In genomic region chr14:103011782-103012181, GRCm38 (mm10) we compare ENCODE assay signal across 10 mouse cellular contexts. TPM values are rescaled to one million over a fixed set of nuclear protein-coding genes. Genes with fewer than 3 reads are reported as not detected.
A peak's percentile ranks its signal among the peaks of the same experiment; 100 is the strongest.
DNase-seq lines count a peak whose midpoint lies in the region; ATAC-seq and TF ChIP-seq lines count a peak whose summit lies in the region.
"Had no signal": no experiment of that assay in that cellular context is flagged by ENCODE, and none has a peak within 500 bp of the region (broad histone marks: within the 10 kb centered on the region; RNA-seq: fewer than 3 reads in every experiment).

No protein-coding gene starts in this region.

- TF ChIP-seq CTCF in liver, adult 2 months (IDR thresholded peaks at IDR 0.05; ENCODE audit: low read depth, low read length) = peak; percentile 68; the same call in 1 of the 2 replicates

- no peak overlapping the region for H3K9ac ChIP-seq in liver, adult 2 months (ENCODE audit: low read depth, low read length)
- no peak overlapping the region for H3K9ac ChIP-seq in liver, embryonic 11.5 days (ENCODE audit: low read depth, low read length)
- H3K9ac ChIP-seq: neural tube, embryonic 13.5 days had no signal

- peak; percentile 10 for DNase-seq in cerebellum, adult 9-11 months
- DNase-seq in cerebellum, adult 11-12 months = no peak
- DNase-seq in liver, adult 2 months (ENCODE audit: extremely low read depth, low read depth, low spot score) = peak; percentile 17
- DNase-seq in liver, embryonic 11.5 days (ENCODE audit: low spot score) = no peak
- peak; percentile 22 for DNase-seq in T-cell, adult 2 months (ENCODE audit: low spot score)
- peak; percentile 23 to 34 for DNase-seq in heart, postnatal 14 days

- no peak overlapping the region for H3K27ac ChIP-seq in liver, adult 2 months (replicated peaks; ENCODE audit: insufficient read depth, low read depth, low read length)
- H3K27ac ChIP-seq in liver, embryonic 11.5 days (ENCODE audit: low read depth, low read length) = no peak overlapping the region
- H3K27ac ChIP-seq: neural tube, embryonic 13.5 days had no signal

- WGBS in liver, adult 2 months = 27% methylated on average over 5 of the region's 5 CpGs
- WGBS in liver, embryonic 11.5 days = 22% methylated on average over 5 of the region's 5 CpGs

- no peak overlapping the region for H3K4me2 ChIP-seq in liver, embryonic 11.5 days
- H3K4me2 ChIP-seq: neural tube, embryonic 13.5 days had no signal

- no peak for TF ChIP-seq POLR2A in liver, adult 2 months (IDR thresholded peaks at IDR 0.05; ENCODE audit: extremely low read depth, insufficient read depth, low read length)

- no peaks in the 10 kb centered on the region for H3K4me1 ChIP-seq in liver, adult 2 months (ENCODE audit: control insufficient read depth, insufficient read depth, low read length)
- H3K4me1 ChIP-seq in liver, embryonic 11.5 days (replicated peaks; ENCODE audit: control insufficient read depth, insufficient read depth, low read length) = no peaks in the 10 kb centered on the region; the same call in 1 of the 2 replicates
- H3K4me1 ChIP-seq: neural tube, embryonic 13.5 days had no signal

- no peak overlapping the region for H3K4me3 ChIP-seq in liver, adult 2 months (ENCODE audit: insufficient read depth, low read depth, low read length)
- H3K4me3 ChIP-seq in liver, embryonic 11.5 days (ENCODE audit: low read depth, low read length) = no peak overlapping the region
- H3K4me3 ChIP-seq: neural tube, embryonic 13.5 days had no signal

- H3K27me3 ChIP-seq in liver, adult 2 months (ENCODE audit: control insufficient read depth, insufficient read depth, low read length) = no peaks in the 10 kb centered on the region
- H3K27me3 ChIP-seq in liver, embryonic 11.5 days (replicated peaks; ENCODE audit: control insufficient read depth, insufficient read depth, low read length) = no peaks in the 10 kb centered on the region
- H3K27me3 ChIP-seq: neural tube, embryonic 13.5 days had no signal

- no peak for ATAC-seq in liver, embryonic 11.5 days (replicated peaks; ENCODE audit: low FRiP score)
- ATAC-seq in megakaryocyte, adult 5-6 weeks (ENCODE audit: poor library complexity, severe bottlenecking) = peak; percentile 49
- ATAC-seq in erythroid progenitor cell, adult 5-6 weeks (replicated peaks; ENCODE audit: low FRiP score, poor library complexity, severe bottlenecking) = no peak

- H3K36me3 ChIP-seq in liver, adult 2 months (ENCODE audit: control insufficient read depth, insufficient read depth, low read length) = no peaks in the 10 kb centered on the region
- H3K36me3 ChIP-seq in liver, embryonic 11.5 days (ENCODE audit: control insufficient read depth, insufficient read depth, low read length) = no peaks in the 10 kb centered on the region
- H3K36me3 ChIP-seq: neural tube, embryonic 13.5 days had no signal

- no peaks in the 10 kb centered on the region for H3K9me3 ChIP-seq in liver, embryonic 11.5 days (ENCODE audit: control insufficient read depth, low read length)
- H3K9me3 ChIP-seq: neural tube, embryonic 13.5 days had no signal

- intact Hi-C loops in heart, postnatal 14 days (cut with DNase I) = loop anchor here (1.0 to 2.0 kb wide), 2 partner anchors 40 to 525 kb away; no protein-coding TSS in a partner anchor

- H3K79me2 ChIP-seq in liver, adult 2 months (ENCODE audit: control insufficient read depth, insufficient read depth, low read length) = no peaks in the 10 kb centered on the region

RNA-seq across cellular contexts. Expression of gene Kctd12, which starts 29.3 kb away (rescaled TPM):
- 7.2 and 10.4 TPM in 2 replicates for total RNA-seq in liver, adult 2 months (2014; rRNA removed)
- 3.1 and 3.8 TPM in 2 replicates for polyA plus RNA-seq in liver, adult 2 months (2012; rRNA removed)
- 5.8 TPM in 2 replicates for polyA plus RNA-seq in liver, embryonic 11.5 days (2014; fragmentation: Nextera tagmentation; extraction: Ambion mirVana)
- 10 to 100 TPM; 29.7 to 29.8 TPM for total RNA-seq in heart, postnatal 14 days (2021)
- total RNA-seq in megakaryocyte, adult 5-6 weeks (2015) = 460 and 558 TPM in 2 replicates
- 335 and 358 TPM in 2 replicates for total RNA-seq in megakaryocyte, adult 5-6 weeks (2017)
- total RNA-seq in erythroid progenitor cell, adult 5-6 weeks (2015; ENCODE audit: low replicate concordance) = 62.3 and 67.9 TPM in 2 replicates
- 19.2 and 20.5 TPM in 2 replicates for total RNA-seq in erythroid progenitor cell, adult 5-6 weeks (2017; ENCODE audit: low replicate concordance)

RNA-seq across cellular contexts. Expression of gene Acod1, which starts 35.0 kb away (rescaled TPM):
- total RNA-seq in liver, adult 2 months (2014; rRNA removed) = 0.07 and 0.09 TPM in 2 replicates
- polyA plus RNA-seq in liver, adult 2 months (2012; rRNA removed) = 0.07 TPM in 1 of 2 replicates, not detected in the other
- 0.16 and 0.25 TPM in 2 replicates for polyA plus RNA-seq in liver, embryonic 11.5 days (2014; fragmentation: Nextera tagmentation; extraction: Ambion mirVana)
- under 1 TPM in 1 of 2 experiments, not detected in 1; 0.10 TPM for total RNA-seq in heart, postnatal 14 days (2021)
- 1.5 and 1.8 TPM in 2 replicates for total RNA-seq in megakaryocyte, adult 5-6 weeks (2015)
- total RNA-seq in megakaryocyte, adult 5-6 weeks (2017) = 1.8 and 2.0 TPM in 2 replicates
- total RNA-seq in erythroid progenitor cell, adult 5-6 weeks (2015; ENCODE audit: low replicate concordance) = 0.84 TPM in 1 of 2 replicates, not detected in the other
- total RNA-seq in erythroid progenitor cell, adult 5-6 weeks (2017; ENCODE audit: low replicate concordance) = 0.26 TPM in 1 of 2 replicates, not detected in the other
- total RNA-seq: heart, postnatal 36 days had no signal
- polyA plus RNA-seq: neural tube, embryonic 13.5 days had no signal

RNA-seq across cellular contexts. Expression of gene Cln5, which starts 58.2 kb away (rescaled TPM):
- 30.3 and 41.9 TPM in 2 replicates for total RNA-seq in liver, adult 2 months (2014; rRNA removed)
- polyA plus RNA-seq in liver, adult 2 months (2012; rRNA removed) = 17.2 and 20.2 TPM in 2 replicates
- polyA plus RNA-seq in liver, embryonic 11.5 days (2014; fragmentation: Nextera tagmentation; extraction: Ambion mirVana) = 29.4 and 31.8 TPM in 2 replicates
- 10 to 100 TPM; 16.4 to 17.9 TPM for total RNA-seq in heart, postnatal 14 days (2021)
- total RNA-seq in megakaryocyte, adult 5-6 weeks (2015) = 77.7 and 81.1 TPM in 2 replicates
- total RNA-seq in megakaryocyte, adult 5-6 weeks (2017) = 77.6 and 82.9 TPM in 2 replicates
- 14.4 and 17.6 TPM in 2 replicates for total RNA-seq in erythroid progenitor cell, adult 5-6 weeks (2015; ENCODE audit: low replicate concordance)
- total RNA-seq in erythroid progenitor cell, adult 5-6 weeks (2017; ENCODE audit: low replicate concordance) = 8.9 and 11.4 TPM in 2 replicates

Comparison
In these comparisons a context has a peak if more than half of its experiments do, and no peak if none do; other contexts are left out.
1. DNase-seq: peak in cerebellum, adult 9-11 months (single experiment), liver, adult 2 months (single experiment), T-cell, adult 2 months (single experiment) and heart, postnatal 14 days (2 of 2); none in cerebellum, adult 11-12 months (single experiment) and liver, embryonic 11.5 days (single experiment).
2. RNA of gene Kctd12, which starts 29.3 kb away (total RNA-seq): 335 to 558 TPM in megakaryocyte, adult 5-6 weeks; 19.2 to 67.9 TPM in erythroid progenitor cell, adult 5-6 weeks, 29.7 to 29.8 TPM in heart, postnatal 14 days and 7.2 to 10.4 TPM in liver, adult 2 months; every median in the first group is over 4 times any median in the second.